Mouse (Mus musculus) intestine, embryonic 14.5 days (tissue): Measurements from ENCODE around the gene 2010111I01Rik. TPM values are rescaled to one million over a fixed set of nuclear protein-coding genes. Genes with fewer than 3 reads are reported as not detected.
A peak's percentile ranks its signal among the peaks of the same experiment; 100 is the strongest.
"Not testable (repeated sequence)": the region's sequence is repeated elsewhere in the genome, so short reads cannot be mapped to it uniquely, and the experiment has no call there.

Experiments used
- ATAC-seq: fragments of 200-750 bp; cut with Nextera tagmentation; replicated peaks from 2 replicates; pipeline ENCODE4 v1.8.0; 2017; ENCODE audit warnings: low read depth, moderate number of reproducible peaks, moderate TSS enrichment, moderate library complexity; ENCODE audit not compliant: low FRiP score, low TSS enrichment
- DNase-seq: peaks from one replicate; pipeline ENCODE4 v3.0.0-alpha.2; 2018; ENCODE audit warnings: low spot score
- H3K27ac ChIP-seq: fragments of 300-500 bp; sonication (generic); 2 replicates; pipeline ENCODE4 v1.5.1; 2014; ENCODE audit warnings: low read depth, mild to moderate bottlenecking, control low read depth
- H3K27me3 ChIP-seq: fragments of 300-500 bp; sonication (generic); replicated peaks from 2 replicates; pipeline ENCODE4 v1.6.1; 2014; ENCODE audit warnings: low read length, control low read depth; ENCODE audit not compliant: control insufficient read depth, insufficient read depth
- H3K36me3 ChIP-seq: fragments of 300-500 bp; sonication (generic); 2 replicates; pipeline ENCODE4 v1.6.1; 2014; ENCODE audit warnings: low read length, control low read depth; ENCODE audit not compliant: control insufficient read depth, insufficient read depth
- H3K4me1 ChIP-seq: fragments of 300-500 bp; sonication (generic); replicated peaks from 2 replicates; pipeline ENCODE4 v1.6.1; 2014; ENCODE audit warnings: low read length, control low read depth, mixed read lengths; ENCODE audit not compliant: control insufficient read depth, insufficient read depth
- H3K4me2 ChIP-seq: fragments of 300-500 bp; sonication (generic); 2 replicates; pipeline ENCODE4 v1.6.1; 2014; ENCODE audit warnings: low read length
- H3K4me3 ChIP-seq: fragments of 300-500 bp; sonication (generic); 2 replicates; pipeline ENCODE4 v1.5.1; 2014; ENCODE audit warnings: low read depth, low read length, control low read depth, mixed read lengths
- H3K9ac ChIP-seq: fragments of 300-500 bp; sonication (generic); 2 replicates; pipeline ENCODE4 v1.6.1; 2014; ENCODE audit warnings: mild to moderate bottlenecking, low read length
- H3K9me3 ChIP-seq: fragments of 300-500 bp; sonication (generic); 2 replicates; pipeline ENCODE4 v1.6.1; 2016; ENCODE audit warnings: low read length, control low read depth; ENCODE audit not compliant: control insufficient read depth
- WGBS: fragments of 180-500 bp; shearing (Covaris S2); extraction: QIAGEN DNeasy Blood & Tissue Kit; methylation state at CpG from one replicate; pipeline ENCODE4 v1.1.7; 2014; 5-methylcytosine and 5-hydroxymethylcytosine counted together
- polyA plus RNA-seq: library from polyadenylated mRNA; unstranded; fragments of >200 nt; fragmentation: Nextera tagmentation; extraction: Ambion mirVana; gene quantifications from 2 replicates; pipeline ENCODE4 v1.2.1, GENCODE M21; 2014

The 2010111I01Rik gene
- polyA plus RNA-seq, 1 experiment from 2014 or later, result 135 TPM

- ATAC-seq, result peak; percentile 76
- 0 out of 2 replicates have a peak overlapping the region, but pooled peaks have one; percentile 10 for H3K9ac ChIP-seq
- no peaks in the 10 kb centered on the region for H3K9me3 ChIP-seq
- H3K27me3 ChIP-seq, result no peaks in the 10 kb centered on the region
- 0 out of 2 replicates have a peak overlapping the region, but pooled peaks have one; percentile 15 for H3K4me2 ChIP-seq
- peaks cover 24% of the 10 kb centered on the region for H3K4me1 ChIP-seq
- WGBS, result 6% methylated on average over 3 of the region's 3 CpGs
- no peak overlapping the region for H3K4me3 ChIP-seq
- no peaks in the 10 kb centered on the region for H3K36me3 ChIP-seq
- peak overlapping the region; percentile 89 for H3K27ac ChIP-seq
- DNase-seq, result no peak
Measured at GRCm38 (mm10) chr13:63231702-63232070, 267.0 kb downstream of the 2010111I01Rik start.

- 52% methylated on average over 2 of the region's 2 CpGs for WGBS
- DNase-seq, result no peak
- no peak overlapping the region for H3K4me2 ChIP-seq
Measured at GRCm38 (mm10) chr13:63232558-63232957, 267.9 kb downstream of the 2010111I01Rik start.

GRCm38 (mm10) chr13:63234520-63234919 lies 269.8 kb downstream of the 2010111I01Rik start:
- H3K4me1 ChIP-seq, result peaks cover 33% of the 10 kb centered on the region
- H3K4me3 ChIP-seq, DNase-seq, H3K27me3 ChIP-seq, H3K9ac ChIP-seq, ATAC-seq, H3K36me3 ChIP-seq, H3K27ac ChIP-seq, H3K4me2 ChIP-seq, H3K9me3 ChIP-seq: not testable (repeated sequence)

More at GRCm38 (mm10) chr13:63232558-63232957, 267.9 kb downstream of the 2010111I01Rik start:
- peak overlapping the region; percentile 89 for H3K27ac ChIP-seq
- no peak for ATAC-seq
- no peak overlapping the region for H3K4me3 ChIP-seq
- H3K9me3 ChIP-seq, result no peaks in the 10 kb centered on the region
- no peak overlapping the region for H3K9ac ChIP-seq
- H3K27me3 ChIP-seq, result no peaks in the 10 kb centered on the region
- peaks cover 24% of the 10 kb centered on the region for H3K4me1 ChIP-seq
- no peaks in the 10 kb centered on the region for H3K36me3 ChIP-seq

DNA sequence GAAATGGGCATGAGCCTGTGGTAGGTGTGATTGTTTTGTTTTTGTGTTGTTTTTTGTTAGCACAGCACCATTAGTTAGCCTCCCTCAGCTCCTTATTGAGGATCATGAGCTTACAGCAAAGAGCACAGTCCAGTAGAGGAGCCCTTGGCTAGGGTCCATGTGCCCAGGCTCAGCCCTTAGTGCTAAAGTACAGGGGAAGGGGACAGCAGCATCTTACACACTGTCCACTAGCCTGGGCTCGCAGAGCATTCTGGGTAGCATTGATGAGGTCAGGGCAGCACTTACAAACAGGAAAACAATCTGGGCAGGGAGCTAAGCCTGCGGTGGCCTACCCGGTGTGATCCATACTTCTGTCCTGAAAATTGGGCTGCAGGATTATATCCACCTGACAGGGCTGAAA lies 270.9 kb downstream of the 2010111I01Rik start:
- no peaks in the 10 kb centered on the region for H3K9me3 ChIP-seq
- ATAC-seq (no peak), DNase-seq (no peak)
- peaks cover 33% of the 10 kb centered on the region for H3K4me1 ChIP-seq
- H3K27ac ChIP-seq, result no peak overlapping the region
- no peak overlapping the region for H3K4me3 ChIP-seq
- no peaks in the 10 kb centered on the region for H3K36me3 ChIP-seq
- H3K4me2 ChIP-seq, result no peak overlapping the region
- H3K27me3 ChIP-seq, result no peaks in the 10 kb centered on the region
- WGBS, result 89% methylated on average over 3 of the region's 3 CpGs
- H3K9ac ChIP-seq, result no peak overlapping the region

- DNase-seq, result no peak
- Histone ChIP-seq H3K27me3 (no peaks in the 10 kb centered on the region), H3K27ac (peak overlapping the region; percentile 67; the same call in 1 of the 2 replicates)
Measured at GRCm38 (mm10) chr13:63236159-63236893, 271.6 kb downstream of the 2010111I01Rik start.

GRCm38 (mm10) chr13:63238045-63238444 lies 273.4 kb downstream of the 2010111I01Rik start:
- Histone ChIP-seq H3K4me1 (peaks cover 29% of the 10 kb centered on the region), H3K4me2 (no peak overlapping the region), H3K36me3 (no peaks in the 10 kb centered on the region), H3K27ac (peak overlapping the region; percentile 5), H3K4me3 (no peak overlapping the region), H3K9me3 (no peaks in the 10 kb centered on the region), H3K9ac (no peak overlapping the region), H3K27me3 (no peaks in the 10 kb centered on the region)
- no peak for DNase-seq
- 86% methylated on average over 7 of the region's 7 CpGs for WGBS
- ATAC-seq, result no peak

More at GRCm38 (mm10) chr13:63236159-63236893, 271.6 kb downstream of the 2010111I01Rik start:
- H3K36me3 ChIP-seq, result no peaks in the 10 kb centered on the region
- H3K4me1 ChIP-seq, result peaks cover 31% of the 10 kb centered on the region
- 32% methylated on average over 5 of the region's 5 CpGs for WGBS
- H3K9ac ChIP-seq, result no peak overlapping the region
- ATAC-seq, result no peak
- no peaks in the 10 kb centered on the region for H3K9me3 ChIP-seq
- no peak overlapping the region for H3K4me3 ChIP-seq
- no peak overlapping the region for H3K4me2 ChIP-seq

- WGBS, result 6% methylated on average over 11 of the region's 11 CpGs
- H3K4me2 ChIP-seq, result peak overlapping the region; percentile 55
- 0 out of 2 replicates have a peak, but pooled peaks cover 1% of the 10 kb centered on the region for H3K36me3 ChIP-seq
- H3K4me3 ChIP-seq, result peak overlapping the region; percentile 70
- H3K9me3 ChIP-seq, result no peaks in the 10 kb centered on the region
- no peak for DNase-seq
- H3K27ac ChIP-seq, result peak overlapping the region; percentile 89
- peaks cover 33% of the 10 kb centered on the region for H3K4me1 ChIP-seq
- peak overlapping the region; percentile 80 for H3K9ac ChIP-seq
- H3K27me3 ChIP-seq, result no peaks in the 10 kb centered on the region
- peak; percentile 74 for ATAC-seq
Measured at GRCm38 (mm10) chr13:63239301-63239804, 274.7 kb downstream of the 2010111I01Rik start.

GRCm38 (mm10) chr13:63239877-63240671 lies 275.4 kb downstream of the 2010111I01Rik start:
- Histone ChIP-seq H3K27me3 (no peaks in the 10 kb centered on the region), H3K4me1 (peaks cover 33% of the 10 kb centered on the region), H3K36me3 (0 out of 2 replicates have a peak, but pooled peaks cover 7% of the 10 kb centered on the region), H3K27ac (peak overlapping the region; percentile 89), H3K9ac (peak overlapping the region; percentile 80), H3K4me3 (peak overlapping the region; percentile 70), H3K4me2 (peak overlapping the region; percentile 55), H3K9me3 (no peaks in the 10 kb centered on the region)
- peak; percentile 86 for ATAC-seq
- WGBS, result under 1% methylated on average over 51 of the region's 51 CpGs
- DNase-seq, result peak; percentile 87
